Mouse (Mus musculus) hindbrain, embryonic 16.5 days (tissue): ENCODE data around the gene Ccdc167. TPM values are rescaled to one million over a fixed set of nuclear protein-coding genes. Genes with fewer than 3 reads are reported as not detected.

Source experiments
- ATAC-seq: fragments of 200-750 bp; cut with Nextera tagmentation; 2 replicates; pipeline ENCODE4 v1.8.0; 2017; ENCODE audit warnings: moderate TSS enrichment, moderate library complexity
- H3K27ac ChIP-seq: fragments of 300-500 bp; sonication (generic); 2 replicates; pipeline ENCODE4 v1.5.1; 2014; ENCODE audit warnings: low read depth, mild to moderate bottlenecking, control low read depth, low read length, moderate library complexity
- H3K27me3 ChIP-seq: fragments of 300-500 bp; sonication (generic); replicated peaks from 2 replicates; pipeline ENCODE4 v1.6.1; 2014; ENCODE audit warnings: low read length; ENCODE audit not compliant: control insufficient read depth, insufficient read depth
- H3K36me3 ChIP-seq: fragments of 300-500 bp; sonication (generic); 2 replicates; pipeline ENCODE4 v1.6.1; 2014; ENCODE audit warnings: mild to moderate bottlenecking, low read length, moderate library complexity, mixed read lengths; ENCODE audit not compliant: control insufficient read depth, insufficient read depth
- H3K4me1 ChIP-seq: fragments of 300-500 bp; sonication (generic); 2 replicates; pipeline ENCODE4 v1.6.1; 2014; ENCODE audit warnings: low read depth, low read length; ENCODE audit not compliant: control insufficient read depth, insufficient read depth
- H3K4me2 ChIP-seq: fragments of 300-500 bp; sonication (generic); 2 replicates; pipeline ENCODE4 v1.6.1; 2014; ENCODE audit warnings: mild to moderate bottlenecking, low read length, control low read depth, moderate library complexity
- H3K4me3 ChIP-seq: fragments of 300-500 bp; sonication (generic); 2 replicates; pipeline ENCODE4 v1.5.1; 2014; ENCODE audit warnings: mild to moderate bottlenecking, low read length, control low read depth, moderate library complexity
- H3K9ac ChIP-seq: fragments of 300-500 bp; sonication (generic); 2 replicates; pipeline ENCODE4 v1.6.1; 2014; ENCODE audit warnings: low read depth, mild to moderate bottlenecking, control low read depth, low read length, moderate library complexity
- H3K9me3 ChIP-seq: fragments of 300-500 bp; sonication (generic); 2 replicates; pipeline ENCODE4 v1.6.1; 2014; ENCODE audit warnings: mild to moderate bottlenecking, low read length, moderate library complexity; ENCODE audit not compliant: control insufficient read depth
- WGBS: fragments of 180-500 bp; shearing (Covaris S2); extraction: QIAGEN DNeasy Blood & Tissue Kit; methylation state at CpG from one replicate; pipeline ENCODE4 v1.1.7; 2014; 5-methylcytosine and 5-hydroxymethylcytosine counted together
- polyA plus RNA-seq: library from polyadenylated mRNA; unstranded; fragments of >200 nt; fragmentation: Nextera tagmentation; extraction: Ambion mirVana; gene quantifications from 2 replicates; pipeline ENCODE4 v1.2.1, GENCODE M21; 2015

Gene Ccdc167
- polyA plus RNA-seq, 1 experiment from 2014 or later, result 9.3 TPM

- 34% methylated on average over 22 of the region's 22 CpGs for WGBS
These were observed 21.3 kb upstream of the Ccdc167 start for GRCm38 (mm10) chr17:29737849-29738804.

DNA sequence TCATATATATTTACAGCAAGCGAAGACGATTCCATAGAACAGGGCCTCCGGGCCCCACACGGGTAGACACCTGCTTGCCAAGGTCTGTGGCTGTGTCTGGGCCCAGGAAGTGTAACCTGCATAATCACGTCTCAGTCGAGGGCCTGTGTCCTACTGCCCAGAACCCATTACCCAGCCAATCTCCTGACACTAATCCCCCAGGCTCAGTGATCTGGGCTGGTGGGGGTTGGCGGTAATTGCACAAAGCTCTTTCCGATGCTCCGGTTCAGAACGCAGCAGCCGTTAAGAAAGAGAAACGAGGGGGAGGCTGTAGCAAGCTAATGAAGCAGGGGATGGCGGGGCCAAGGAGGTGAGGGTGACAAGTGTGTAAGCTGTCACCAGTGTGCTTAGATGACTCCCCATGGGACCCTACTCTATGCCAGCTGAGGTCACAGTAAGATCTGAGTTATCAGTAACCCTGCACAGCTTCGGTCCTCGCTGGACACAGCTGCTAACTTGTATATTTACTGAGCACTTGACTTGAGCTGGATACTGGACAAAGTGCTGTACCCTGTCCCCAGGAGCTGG is 19.7 kb upstream of the Ccdc167 start:
- WGBS, result 13% methylated on average over 15 of the region's 15 CpGs
- no peak overlapping the region for H3K4me3 ChIP-seq
- H3K36me3 ChIP-seq, result no peaks in the 10 kb centered on the region
- no peaks in the 10 kb centered on the region for H3K27me3 ChIP-seq
- H3K4me2 ChIP-seq, result no peak overlapping the region
- 0 out of 2 replicates have a peak overlapping the region, but pooled peaks have one; percentile 31 for H3K9ac ChIP-seq
- H3K27ac ChIP-seq, result 0 out of 2 replicates have a peak overlapping the region, but pooled peaks have one; percentile 56
- no peak for ATAC-seq
- no peaks in the 10 kb centered on the region for H3K9me3 ChIP-seq
- peaks cover 24% of the 10 kb centered on the region for H3K4me1 ChIP-seq

More at GRCm38 (mm10) chr17:29737849-29738804, 21.3 kb upstream of the Ccdc167 start:
- Histone ChIP-seq H3K4me1 (peaks cover 18% of the 10 kb centered on the region), H3K4me3 (no peak overlapping the region), H3K9me3 (no peaks in the 10 kb centered on the region), H3K4me2 (peak overlapping the region; percentile 37), H3K27ac (no peak overlapping the region), H3K36me3 (no peaks in the 10 kb centered on the region), H3K27me3 (no peaks in the 10 kb centered on the region), H3K9ac (no peak overlapping the region)
- peak; percentile 77 for ATAC-seq

- ATAC-seq, result no peak
- H3K27ac ChIP-seq, result no peak overlapping the region
- 79% methylated on average over 2 of the region's 2 CpGs for WGBS
- no peak overlapping the region for H3K4me2 ChIP-seq
- H3K9ac ChIP-seq, result no peak overlapping the region
- H3K27me3 ChIP-seq, result no peaks in the 10 kb centered on the region
- no peaks in the 10 kb centered on the region for H3K36me3 ChIP-seq
- no peak overlapping the region for H3K4me3 ChIP-seq
- H3K4me1 ChIP-seq, result peaks cover 28% of the 10 kb centered on the region
- H3K9me3 ChIP-seq, result no peaks in the 10 kb centered on the region
These were observed 15.7 kb upstream of the Ccdc167 start for GRCm38 (mm10) chr17:29732522-29732921.

DNA sequence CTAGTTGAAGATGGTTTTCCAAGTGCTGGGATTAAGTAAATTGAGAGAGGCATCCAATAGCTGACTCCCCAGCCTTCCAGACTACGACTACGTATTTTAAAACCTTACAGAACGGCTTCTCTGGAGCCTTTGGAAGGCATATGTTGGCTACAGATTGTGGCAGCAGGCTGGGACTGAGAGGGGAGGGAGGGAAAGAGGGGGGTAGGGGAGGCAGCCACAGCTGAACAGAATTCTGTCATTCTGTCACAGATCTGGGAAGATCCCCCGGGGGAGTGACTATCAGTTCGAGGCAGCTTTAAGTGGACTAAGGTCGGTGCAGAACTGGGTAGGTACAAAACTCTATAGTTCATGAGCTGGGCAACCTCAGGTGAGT is 15.1 kb upstream of the Ccdc167 start:
- no peak overlapping the region for H3K9ac ChIP-seq

DNA sequence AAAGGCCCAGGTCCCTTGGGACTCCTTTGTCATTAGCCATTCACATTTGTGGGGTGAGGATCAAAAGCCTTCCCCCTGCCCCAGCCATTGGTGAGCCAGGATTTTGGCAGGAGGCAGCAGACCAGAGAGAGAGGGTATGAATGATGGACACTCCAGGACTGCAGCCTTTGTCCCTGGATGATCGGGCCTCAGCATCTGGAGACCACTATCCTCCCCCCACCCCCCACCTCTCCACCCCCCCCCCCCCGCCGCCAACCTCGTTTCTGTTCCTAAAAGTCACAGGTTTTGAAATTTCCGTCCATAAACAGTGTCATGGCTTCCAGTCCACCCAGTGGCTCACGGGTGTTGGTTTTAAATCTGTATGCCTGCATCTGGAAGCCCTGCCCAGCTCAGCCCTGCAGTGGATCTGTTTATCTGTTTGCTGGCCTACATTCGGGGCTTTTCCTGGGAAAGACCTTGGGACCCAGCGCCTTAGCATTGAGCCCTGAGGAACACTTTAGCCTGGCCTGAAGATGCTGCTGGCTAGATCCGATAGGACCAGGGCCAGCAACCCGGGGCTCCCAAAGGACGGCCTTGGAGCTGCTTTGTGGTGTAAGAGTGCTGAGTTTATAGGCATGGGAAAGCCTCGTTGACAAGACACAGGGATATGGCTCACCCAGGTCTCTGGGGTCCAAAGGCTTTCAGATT is 14.6 kb upstream of the Ccdc167 start:
- no peak; the same call in 1 of the 2 replicates for ATAC-seq
- H3K36me3 ChIP-seq, result no peaks in the 10 kb centered on the region
- peak overlapping the region; percentile 32 for H3K9ac ChIP-seq
- no peak overlapping the region for H3K4me3 ChIP-seq
- peaks cover 25% of the 10 kb centered on the region for H3K4me1 ChIP-seq
- no peaks in the 10 kb centered on the region for H3K27me3 ChIP-seq
- 29% methylated on average over 12 of the region's 12 CpGs for WGBS
- H3K27ac ChIP-seq, result peak overlapping the region; percentile 74
- no peak overlapping the region for H3K4me2 ChIP-seq
- H3K9me3 ChIP-seq, result no peaks in the 10 kb centered on the region

More for the DNA sequence above, 15.1 kb upstream of the Ccdc167 start:
- Histone ChIP-seq H3K4me1 (peaks cover 28% of the 10 kb centered on the region), H3K4me2 (no peak overlapping the region), H3K27me3 (no peaks in the 10 kb centered on the region), H3K36me3 (no peaks in the 10 kb centered on the region), H3K9me3 (no peaks in the 10 kb centered on the region), H3K27ac (peak overlapping the region; percentile 74), H3K4me3 (no peak overlapping the region)
- ATAC-seq, result no peak
- whole genome bisulfite sequencing, result 27% methylated on average over 6 of the region's 6 CpGs

DNA sequence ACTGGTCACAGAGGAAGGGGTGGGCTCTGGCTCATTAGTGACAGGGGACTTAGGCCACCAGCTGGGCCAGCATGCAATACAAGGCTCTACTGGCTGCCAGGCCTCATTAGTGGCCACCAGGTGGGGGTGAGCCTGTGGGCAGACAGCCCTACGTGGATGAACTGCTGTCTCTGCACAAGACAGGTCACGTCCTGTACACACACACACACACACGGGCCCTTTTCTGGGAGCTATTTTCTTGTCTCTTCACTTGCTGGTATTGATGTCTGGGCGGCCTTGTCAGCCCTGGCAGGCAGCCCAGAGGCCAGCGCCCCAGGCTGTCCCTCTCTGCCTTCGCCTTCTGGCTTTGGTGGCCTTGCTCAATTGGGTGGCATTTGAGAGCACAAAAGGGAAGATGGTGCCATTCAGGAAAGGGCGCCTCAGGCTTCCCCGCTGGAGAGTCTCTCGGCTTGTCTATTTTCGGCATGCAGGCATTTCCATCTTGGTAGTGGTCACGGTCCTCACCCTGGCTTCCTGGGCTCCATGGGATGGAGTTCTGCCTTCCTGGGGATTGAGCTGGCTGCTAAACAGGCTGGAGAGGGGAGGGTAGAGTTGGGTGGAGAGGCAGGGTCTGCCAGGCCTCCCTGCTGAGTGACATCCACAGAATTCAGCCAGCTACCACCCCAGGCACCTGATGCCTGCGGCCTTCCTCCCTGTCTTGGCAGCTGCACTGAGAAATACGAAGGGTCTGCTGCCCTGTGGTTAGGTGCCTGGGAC is 13.8 kb upstream of the Ccdc167 start:
- 23% methylated on average over 13 of the region's 13 CpGs for WGBS
- peaks cover 18% of the 10 kb centered on the region for H3K4me1 ChIP-seq
- H3K4me3 ChIP-seq, result no peak overlapping the region
- no peak overlapping the region for H3K4me2 ChIP-seq
- no peaks in the 10 kb centered on the region for H3K36me3 ChIP-seq
- H3K9me3 ChIP-seq, result no peaks in the 10 kb centered on the region
- H3K9ac ChIP-seq, result peak overlapping the region; percentile 31
- H3K27me3 ChIP-seq, result no peaks in the 10 kb centered on the region
- peak; percentile 72 for ATAC-seq
- peak overlapping the region; percentile 74 for H3K27ac ChIP-seq

DNA sequence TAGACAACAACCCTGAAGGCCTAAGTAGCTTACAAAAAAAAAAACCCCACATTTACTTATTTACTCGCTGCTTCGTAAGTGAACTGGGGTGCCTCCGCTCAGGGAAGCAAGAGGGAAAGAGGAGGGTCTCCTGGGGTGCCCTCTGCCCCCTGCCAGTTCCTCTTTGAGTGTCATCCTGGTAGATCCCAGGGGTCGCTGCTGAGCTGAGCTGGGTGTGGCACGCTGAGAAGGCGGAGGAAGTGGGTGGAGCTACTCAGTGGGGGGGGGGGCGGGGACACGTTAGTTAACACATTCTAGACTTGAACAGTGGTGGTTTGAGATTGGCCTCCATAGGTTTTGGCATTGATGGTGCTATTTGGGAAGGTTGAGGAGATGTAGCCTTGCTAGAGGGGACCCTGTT is 11.2 kb upstream of the Ccdc167 start:
- H3K9me3 ChIP-seq, result no peaks in the 10 kb centered on the region
- 63% methylated on average over 8 of the region's 8 CpGs for WGBS
- ATAC-seq, result no peak
- no peak overlapping the region for H3K27ac ChIP-seq
- H3K36me3 ChIP-seq, result no peaks in the 10 kb centered on the region
- peaks cover 24% of the 10 kb centered on the region for H3K4me1 ChIP-seq
- H3K27me3 ChIP-seq, result no peaks in the 10 kb centered on the region
- no peak overlapping the region for H3K4me3 ChIP-seq
- H3K4me2 ChIP-seq, result no peak overlapping the region
- no peak overlapping the region for H3K9ac ChIP-seq

GRCm38 (mm10) chr17:29725027-29725620 is 8.3 kb upstream of the Ccdc167 start:
- Histone ChIP-seq H3K9ac (no peak overlapping the region), H3K36me3 (no peaks in the 10 kb centered on the region), H3K4me1 (peaks cover 6% of the 10 kb centered on the region), H3K4me2 (no peak overlapping the region), H3K27me3 (no peaks in the 10 kb centered on the region), H3K4me3 (no peak overlapping the region), H3K27ac (no peak overlapping the region), H3K9me3 (0 out of 2 replicates have a peak, but pooled peaks cover 2% of the 10 kb centered on the region)
- 62% methylated on average over 6 of the region's 6 CpGs for WGBS
- no peak for ATAC-seq
